Mouse (Mus musculus) hindbrain, postnatal 0 days (tissue): ENCODE data around the gene Nfib. TPM values are rescaled to one million over a fixed set of nuclear protein-coding genes. Genes with fewer than 3 reads are reported as not detected.

Source experiments
- ATAC-seq: fragments of 200-750 bp; cut with Nextera tagmentation; 2 replicates; pipeline ENCODE4 v1.8.0; 2017; ENCODE audit warnings: mild to moderate bottlenecking, moderate TSS enrichment, moderate library complexity
- DNase-seq: peaks from one replicate; pipeline ENCODE4 v3.0.0-alpha.2; 2015; ENCODE audit warnings: low spot score
- H3K27ac ChIP-seq: fragments of 300-500 bp; sonication (generic); 2 replicates; pipeline ENCODE4 v1.5.1; 2014; ENCODE audit warnings: mild to moderate bottlenecking
- H3K27me3 ChIP-seq: fragments of 300-500 bp; sonication (generic); 2 replicates; pipeline ENCODE4 v1.6.1; 2014; ENCODE audit warnings: low read length, mixed read lengths; ENCODE audit not compliant: insufficient read depth
- H3K36me3 ChIP-seq: fragments of 300-500 bp; sonication (generic); 2 replicates; pipeline ENCODE4 v1.6.1; 2014; ENCODE audit warnings: low read length, mixed read lengths; ENCODE audit not compliant: insufficient read depth
- H3K4me1 ChIP-seq: fragments of 300-500 bp; sonication (generic); 2 replicates; pipeline ENCODE4 v1.6.1; 2014; ENCODE audit warnings: antibody characterized with exemption, low read length, mixed read lengths; ENCODE audit not compliant: insufficient read depth
- H3K4me2 ChIP-seq: fragments of 300-500 bp; sonication (generic); 2 replicates; pipeline ENCODE4 v1.6.1; 2014; ENCODE audit warnings: low read depth, mild to moderate bottlenecking, low read length, moderate library complexity, mixed read lengths
- H3K4me3 ChIP-seq: fragments of 300-500 bp; sonication (generic); 2 replicates; pipeline ENCODE4 v1.5.1; 2014; ENCODE audit warnings: low read length
- H3K9ac ChIP-seq: fragments of 300-500 bp; sonication (generic); replicated peaks from 2 replicates; pipeline ENCODE4 v1.6.1; 2014; ENCODE audit warnings: mild to moderate bottlenecking, low read length, moderate library complexity, mixed read lengths
- H3K9me3 ChIP-seq: fragments of 300-500 bp; sonication (generic); 2 replicates; pipeline ENCODE4 v1.6.1; 2016; ENCODE audit warnings: low read length, mixed read lengths
- CTCF ChIP-seq: IDR thresholded peaks from 2 replicates; pipeline ENCODE4 v1.5.1; 2016; ENCODE audit warnings: antibody characterized with exemption, control low read depth, low read depth
- WGBS: fragments of 180-500 bp; shearing (Covaris S2); extraction: QIAGEN DNeasy Blood & Tissue Kit; methylation state at CpG from one replicate; pipeline ENCODE4 v1.1.7; 2014; 5-methylcytosine and 5-hydroxymethylcytosine counted together
- polyA plus RNA-seq: library from polyadenylated mRNA; unstranded; fragments of >200 nt; fragmentation: Nextera tagmentation; extraction: Ambion mirVana; gene quantifications from 2 replicates; pipeline ENCODE4 v1.2.1, GENCODE M21; 2015
- total RNA-seq: library from RNA; depleted of rRNA; stranded (reverse); fragments of >200 nt; gene quantifications from 2 replicates; pipeline ENCODE4 v1.2.3, GENCODE M21; 2014

The Nfib gene
- total and polyA plus RNA-seq, 2 experiments from 2014 or later, result 69.8 to 112 TPM

- Histone ChIP-seq H3K9me3 (no peaks in the 10 kb centered on the region), H3K36me3 (no peaks in the 10 kb centered on the region), H3K27ac (no peak overlapping the region), H3K4me1 (0 out of 2 replicates have a peak, but pooled peaks cover 3% of the 10 kb centered on the region), H3K9ac (no peak overlapping the region), H3K4me2 (no peak overlapping the region), H3K4me3 (no peak overlapping the region), H3K27me3 (no peaks in the 10 kb centered on the region)
- TF ChIP-seq CTCF, result no peak
- no peak for ATAC-seq
- DNase-seq, result no peak
- 78% methylated on average over 9 of the region's 9 CpGs for WGBS
These were observed 96.6 kb downstream of the Nfib start for GRCm38 (mm10) chr4:82608768-82609610.

- no peak for TF ChIP-seq CTCF
- Histone ChIP-seq H3K4me1 (no peaks in the 10 kb centered on the region), H3K4me3 (no peak overlapping the region), H3K9ac (no peak overlapping the region), H3K9me3 (no peaks in the 10 kb centered on the region), H3K27ac (no peak overlapping the region), H3K4me2 (no peak overlapping the region), H3K36me3 (no peaks in the 10 kb centered on the region), H3K27me3 (no peaks in the 10 kb centered on the region)
- 69% methylated on average over 4 of the region's 4 CpGs for WGBS
- DNase-seq (no peak), ATAC-seq (no peak)
These were observed 98.3 kb downstream of the Nfib start for GRCm38 (mm10) chr4:82607266-82607665.

DNA sequence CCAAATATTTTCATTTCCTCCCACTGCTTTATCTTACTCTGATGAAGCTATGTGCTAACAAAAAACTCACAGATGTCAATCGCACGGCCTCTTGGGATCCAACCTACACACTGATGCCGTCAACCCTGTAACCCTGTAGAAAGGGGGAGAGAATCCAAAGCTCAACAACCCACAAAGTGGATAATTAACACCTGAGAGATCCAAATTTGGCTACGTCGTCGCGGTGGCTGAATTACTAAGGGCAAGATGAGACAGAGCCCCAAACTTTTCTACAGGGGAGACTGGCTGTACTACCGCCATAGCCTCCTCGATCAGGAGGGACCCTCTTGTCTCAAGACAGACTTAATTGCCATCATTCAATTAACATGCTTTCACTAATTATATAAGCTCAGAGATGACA, 99.2 kb downstream of the Nfib start:
- H3K4me2 ChIP-seq, result no peak overlapping the region
- H3K36me3 ChIP-seq, result no peaks in the 10 kb centered on the region
- no peaks in the 10 kb centered on the region for H3K4me1 ChIP-seq
- ATAC-seq (no peak), DNase-seq (no peak)
- H3K27me3 ChIP-seq, result no peaks in the 10 kb centered on the region
- no peak overlapping the region for H3K4me3 ChIP-seq
- no peaks in the 10 kb centered on the region for H3K9me3 ChIP-seq
- no peak overlapping the region for H3K9ac ChIP-seq
- TF ChIP-seq CTCF, result no peak
- 73% methylated on average over 9 of the region's 9 CpGs for WGBS
- H3K27ac ChIP-seq, result no peak overlapping the region

GRCm38 (mm10) chr4:82605034-82605784, 100.3 kb downstream of the Nfib start:
- ATAC-seq (no peak), DNase-seq (peak; percentile 33)
- WGBS, result 51% methylated on average over 14 of the region's 14 CpGs
- no peaks in the 10 kb centered on the region for H3K36me3 ChIP-seq
- H3K4me1 ChIP-seq, result no peaks in the 10 kb centered on the region
- no peak overlapping the region; the same call in 1 of the 2 replicates for H3K4me2 ChIP-seq
- H3K4me3 ChIP-seq, result no peak overlapping the region
- no peak for TF ChIP-seq CTCF
- peak overlapping the region; percentile 22; the same call in 1 of the 2 replicates for H3K27ac ChIP-seq
- no peaks in the 10 kb centered on the region for H3K27me3 ChIP-seq
- no peak overlapping the region for H3K9ac ChIP-seq
- no peaks in the 10 kb centered on the region for H3K9me3 ChIP-seq

DNA sequence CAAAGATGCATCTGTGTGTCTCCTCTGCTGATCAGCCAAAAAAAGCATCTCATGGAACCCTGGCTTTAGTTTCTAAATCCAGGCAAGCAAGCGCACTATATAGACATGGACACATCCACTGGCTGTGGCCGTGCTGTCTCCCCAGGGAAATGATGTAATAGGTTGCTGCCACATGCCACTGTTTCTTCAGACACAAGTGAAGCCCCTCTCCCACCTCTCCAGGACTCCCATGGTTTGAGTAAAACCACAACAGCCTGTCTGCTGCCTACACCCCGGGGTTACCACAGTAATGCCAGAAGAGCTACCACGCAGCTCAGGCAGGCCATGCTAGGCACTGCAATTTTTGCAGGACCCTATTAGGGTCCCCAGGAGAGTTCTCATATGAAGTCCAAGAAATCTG, 101.0 kb downstream of the Nfib start:
- Histone ChIP-seq H3K4me3 (no peak overlapping the region), H3K27me3 (no peaks in the 10 kb centered on the region), H3K4me1 (no peaks in the 10 kb centered on the region), H3K9me3 (no peaks in the 10 kb centered on the region), H3K27ac (no peak overlapping the region), H3K9ac (no peak overlapping the region), H3K36me3 (no peaks in the 10 kb centered on the region), H3K4me2 (no peak overlapping the region; the same call in 1 of the 2 replicates)
- 41% methylated on average over 4 of the region's 4 CpGs for WGBS
- ATAC-seq, result peak; percentile 53; the same call in 1 of the 2 replicates
- TF ChIP-seq CTCF, result no peak
- peak; percentile 59 for DNase-seq

DNA sequence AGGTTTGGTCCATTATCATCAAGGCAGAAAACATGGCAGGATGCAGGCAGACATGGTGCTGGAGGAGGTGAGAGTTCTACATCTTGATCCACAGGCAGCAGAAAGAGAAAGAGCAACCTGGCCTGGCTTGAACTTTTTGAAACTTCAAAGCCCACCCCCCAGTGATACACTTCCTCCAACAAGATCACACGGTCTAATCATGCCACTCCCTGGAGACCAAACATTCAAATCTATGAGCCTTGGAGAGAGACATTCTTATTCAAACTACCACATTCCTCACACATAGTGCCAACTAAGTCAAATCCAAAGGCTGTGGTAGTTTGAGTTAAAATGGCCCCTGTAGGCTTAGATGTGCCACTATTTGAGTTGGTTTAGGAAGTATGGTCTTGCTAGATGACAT, 104.9 kb downstream of the Nfib start:
- ATAC-seq (no peak), DNase-seq (no peak)
- 87% methylated on average over 1 of the region's 1 CpGs for WGBS

GRCm38 (mm10) chr4:82598436-82598835, 107.1 kb downstream of the Nfib start:
- Histone ChIP-seq H3K9me3 (no peaks in the 10 kb centered on the region), H3K27ac (no peak overlapping the region), H3K36me3 (no peaks in the 10 kb centered on the region), H3K4me2 (no peak overlapping the region), H3K9ac (no peak overlapping the region), H3K27me3 (no peaks in the 10 kb centered on the region), H3K4me1 (no peaks in the 10 kb centered on the region), H3K4me3 (no peak overlapping the region)
- DNase-seq (no peak), ATAC-seq (no peak)
- 63% methylated on average over 4 of the region's 4 CpGs for WGBS
- no peak for TF ChIP-seq CTCF

More for the DNA sequence above, 104.9 kb downstream of the Nfib start:
- Histone ChIP-seq H3K27ac (no peak overlapping the region), H3K27me3 (no peaks in the 10 kb centered on the region), H3K4me1 (no peaks in the 10 kb centered on the region), H3K4me2 (no peak overlapping the region), H3K9me3 (no peaks in the 10 kb centered on the region), H3K4me3 (no peak overlapping the region), H3K36me3 (no peaks in the 10 kb centered on the region), H3K9ac (no peak overlapping the region)
- no peak for TF ChIP-seq CTCF
